8 mouse cellular contexts compared by ENCODE assay signal in genomic region chr4:147959881-147960831, GRCm38 (mm10). TPM values are rescaled to one million over a fixed set of nuclear protein-coding genes. Genes with fewer than 3 reads are reported as not detected.
A peak's percentile ranks its signal among the peaks of the same experiment; 100 is the strongest.
DNase-seq lines count a peak whose midpoint lies in the region; ATAC-seq lines count a peak whose summit lies in the region.

No protein-coding gene starts in this region.

- H3K9me3 ChIP-seq in hindbrain, embryonic 11.5 days (ENCODE audit: control insufficient read depth, low read length), result no peaks in the 10 kb centered on the region
- no peaks in the 10 kb centered on the region for H3K9me3 ChIP-seq in midbrain, embryonic 12.5 days

- intact Hi-C loops in left cerebral cortex, postnatal 36 days (cut with DNase I), result no loop called here

- H3K4me3 ChIP-seq in hindbrain, embryonic 11.5 days (ENCODE audit: low read depth, low read length), result no peak overlapping the region
- H3K4me3 ChIP-seq in midbrain, embryonic 12.5 days, result no peak overlapping the region

- H3K9ac ChIP-seq in hindbrain, embryonic 11.5 days (ENCODE audit: low read depth, low read length), result no peak overlapping the region
- no peak overlapping the region for H3K9ac ChIP-seq in midbrain, embryonic 12.5 days (replicated peaks)

- WGBS in hindbrain, embryonic 11.5 days, result 52% methylated on average over 6 of the region's 6 CpGs
- WGBS in midbrain, embryonic 12.5 days, result 54% methylated on average over 6 of the region's 6 CpGs

- H3K36me3 ChIP-seq in hindbrain, embryonic 11.5 days (ENCODE audit: control insufficient read depth, insufficient read depth, low read length), result no peaks in the 10 kb centered on the region
- no peaks in the 10 kb centered on the region for H3K36me3 ChIP-seq in midbrain, embryonic 12.5 days

- peak; percentile 75 for DNase-seq in layer of hippocampus, adult 11-12 months (ENCODE audit: low spot score)
- no peak for DNase-seq in layer of hippocampus, adult 9-10 months (ENCODE audit: low spot score)
- peak; percentile 87 for DNase-seq in adrenal gland, postnatal 14 days
- peak; percentile 86 for DNase-seq in hindbrain, embryonic 11.5 days (ENCODE audit: low spot score)
- peak; percentile 28 to 45 for DNase-seq in left cerebral cortex, postnatal 36 days (ENCODE audit: low spot score in 2 of 2)
- DNase-seq in spleen, postnatal 36 days (ENCODE audit: low spot score in 2 of 2), result peak; percentile 16 to 52

- H3K27me3 ChIP-seq in hindbrain, embryonic 11.5 days (ENCODE audit: control insufficient read depth, insufficient read depth, low read length), result no peaks in the 10 kb centered on the region
- H3K27me3 ChIP-seq in midbrain, embryonic 12.5 days, result no peaks in the 10 kb centered on the region

- peak; percentile 60; the same call in 1 of the 2 replicates for ATAC-seq in erythroblast, adult 5-6 weeks (replicated peaks; ENCODE audit: low FRiP score, poor library complexity, severe bottlenecking)
- peak; percentile 90 for ATAC-seq in hindbrain, embryonic 11.5 days (ENCODE audit: low FRiP score)
- ATAC-seq in midbrain, embryonic 12.5 days (ENCODE audit: low FRiP score, low read depth), result peak; percentile 71

- no peak overlapping the region for H3K4me2 ChIP-seq in hindbrain, embryonic 11.5 days (replicated peaks; ENCODE audit: low read depth, low read length)
- no peak overlapping the region for H3K4me2 ChIP-seq in midbrain, embryonic 12.5 days (replicated peaks)

- no peaks in the 10 kb centered on the region for H3K4me1 ChIP-seq in hindbrain, embryonic 11.5 days (replicated peaks; ENCODE audit: control insufficient read depth, insufficient read depth, low read length)
- H3K4me1 ChIP-seq in midbrain, embryonic 12.5 days, result no peaks in the 10 kb centered on the region

- H3K27ac ChIP-seq in hindbrain, embryonic 11.5 days (ENCODE audit: low read depth, low read length), result no peak overlapping the region
- H3K27ac ChIP-seq in midbrain, embryonic 12.5 days (replicated peaks), result no peak overlapping the region

RNA-seq across cellular contexts. Expression of gene 2510039O18Rik, which starts 19.5 kb away (rescaled TPM):
- total RNA-seq in adrenal gland, postnatal 14 days (2021), result 43.4 and 44.0 TPM in 2 replicates
- 12.1 and 14.4 TPM in 2 replicates for total RNA-seq in erythroblast, adult 5-6 weeks (2015; ENCODE audit: low replicate concordance)
- total RNA-seq in erythroblast, adult 5-6 weeks (2017; ENCODE audit: low replicate concordance), result 9.6 and 11.1 TPM in 2 replicates
- polyA plus RNA-seq in hindbrain, embryonic 11.5 days (2014; fragmentation: Nextera tagmentation; extraction: Ambion mirVana), result 13.6 and 16.7 TPM in 2 replicates
- total RNA-seq in left cerebral cortex, postnatal 36 days (2021), result 10 to 100 TPM; 27.4 to 29.1 TPM
- polyA plus RNA-seq in midbrain, embryonic 12.5 days (2016; fragmentation: Nextera tagmentation; extraction: Ambion mirVana), result 21.2 and 26.1 TPM in 2 replicates

RNA-seq across cellular contexts. Expression of gene Plod1, which starts 23.6 kb away (rescaled TPM):
- total RNA-seq in adrenal gland, postnatal 14 days (2021), result 43.7 and 44.2 TPM in 2 replicates
- total RNA-seq in erythroblast, adult 5-6 weeks (2015; ENCODE audit: low replicate concordance), result 1.5 and 2.1 TPM in 2 replicates
- total RNA-seq in erythroblast, adult 5-6 weeks (2017; ENCODE audit: low replicate concordance), result 2.4 and 2.6 TPM in 2 replicates
- 28.2 and 28.7 TPM in 2 replicates for polyA plus RNA-seq in hindbrain, embryonic 11.5 days (2014; fragmentation: Nextera tagmentation; extraction: Ambion mirVana)
- 10 to 100 TPM; 15.7 to 16.5 TPM for total RNA-seq in left cerebral cortex, postnatal 36 days (2021)
- 25.1 and 27.2 TPM in 2 replicates for polyA plus RNA-seq in midbrain, embryonic 12.5 days (2016; fragmentation: Nextera tagmentation; extraction: Ambion mirVana)

RNA-seq across cellular contexts. Expression of gene Nppb, which starts 25.4 kb away (rescaled TPM):
- total RNA-seq in adrenal gland, postnatal 14 days (2021), result not detected in 2 replicates
- total RNA-seq in erythroblast, adult 5-6 weeks (2015; ENCODE audit: low replicate concordance), result not detected in 2 replicates
- not detected in 2 replicates for total RNA-seq in erythroblast, adult 5-6 weeks (2017; ENCODE audit: low replicate concordance)
- polyA plus RNA-seq in hindbrain, embryonic 11.5 days (2014; fragmentation: Nextera tagmentation; extraction: Ambion mirVana), result 0.23 and 0.39 TPM in 2 replicates
- total RNA-seq in left cerebral cortex, postnatal 36 days (2021), result not detected
- not detected in 2 replicates for polyA plus RNA-seq in midbrain, embryonic 12.5 days (2016; fragmentation: Nextera tagmentation; extraction: Ambion mirVana)

RNA-seq across cellular contexts. Expression of gene Nppa, which starts 40.4 kb away (rescaled TPM):
- total RNA-seq in adrenal gland, postnatal 14 days (2021), result not detected in 2 replicates
- not detected in 2 replicates for total RNA-seq in erythroblast, adult 5-6 weeks (2015; ENCODE audit: low replicate concordance)
- total RNA-seq in erythroblast, adult 5-6 weeks (2017; ENCODE audit: low replicate concordance), result not detected in 2 replicates
- not detected in 2 replicates for polyA plus RNA-seq in hindbrain, embryonic 11.5 days (2014; fragmentation: Nextera tagmentation; extraction: Ambion mirVana)
- not detected for total RNA-seq in left cerebral cortex, postnatal 36 days (2021)
- 1.0 and 2.8 TPM in 2 replicates for polyA plus RNA-seq in midbrain, embryonic 12.5 days (2016; fragmentation: Nextera tagmentation; extraction: Ambion mirVana)

RNA-seq across cellular contexts. Expression of gene Mfn2, which starts 55.7 kb away (rescaled TPM):
- 191 and 207 TPM in 2 replicates for total RNA-seq in adrenal gland, postnatal 14 days (2021)
- total RNA-seq in erythroblast, adult 5-6 weeks (2015; ENCODE audit: low replicate concordance), result 5.2 and 5.6 TPM in 2 replicates
- total RNA-seq in erythroblast, adult 5-6 weeks (2017; ENCODE audit: low replicate concordance), result 6.1 and 6.6 TPM in 2 replicates
- 33.2 and 39.0 TPM in 2 replicates for polyA plus RNA-seq in hindbrain, embryonic 11.5 days (2014; fragmentation: Nextera tagmentation; extraction: Ambion mirVana)
- 100 to 1,000 TPM; 181 to 206 TPM for total RNA-seq in left cerebral cortex, postnatal 36 days (2021)
- 65.1 and 65.4 TPM in 2 replicates for polyA plus RNA-seq in midbrain, embryonic 12.5 days (2016; fragmentation: Nextera tagmentation; extraction: Ambion mirVana)

Comparison
In these comparisons a context has a peak if more than half of its experiments do, and no peak if none do; other contexts are left out.
1. RNA of gene Plod1, which starts 23.6 kb away (total RNA-seq): 43.7 to 44.2 TPM in adrenal gland, postnatal 14 days and 15.7 to 16.5 TPM in left cerebral cortex, postnatal 36 days; 1.5 to 2.6 TPM in erythroblast, adult 5-6 weeks; every median in the first group is over 4 times any median in the second.
2. Peak in every context shown above with its lines, with median percentiles within 50 percentile points of each other: ATAC-seq.